Mouse (Mus musculus): Measurements from ENCODE around the gene Pnpla2.

GRCm38 (mm10) chr7:141431434-141432185 lies 23.4 kb upstream of the Pnpla2 start:
- TF ChIP-seq CTCF (IDR thresholded peaks at IDR 0.05; ENCODE audit: borderline replicate concordance, insufficient read depth, low read length) (no peak), POLR2A (IDR thresholded peaks at IDR 0.05; ENCODE audit: low read depth, low read length) (no peak)
